Mouse (Mus musculus) lung, postnatal 0 days (tissue): Measurements from ENCODE around the gene Strap.

ENCODE experiments used
- CTCF ChIP-seq: IDR thresholded peaks from 2 replicates; pipeline ENCODE4 v1.5.1; 2016; ENCODE audit warnings: antibody characterized with exemption, mild to moderate bottlenecking
- EP300 ChIP-seq: IDR thresholded peaks from 2 replicates; pipeline ENCODE4 v1.6.1; 2016; ENCODE audit warnings: antibody characterized with exemption, mild to moderate bottlenecking, control low read depth

GRCm38 (mm10) chr6:137713310-137713664, 21.6 kb upstream of the Strap start:
- TF ChIP-seq CTCF (no peak), EP300 (no peak)
